10 mouse cellular contexts compared by ENCODE assay signal in genomic region chr10:95684782-95685555, GRCm38 (mm10). TPM values are rescaled to one million over a fixed set of nuclear protein-coding genes. Genes with fewer than 3 reads are reported as not detected.
DNase-seq lines count a peak whose midpoint lies in the region; ATAC-seq lines count a peak whose summit lies in the region.
"Had no signal": no experiment of that assay in that cellular context is flagged by ENCODE, and none has a peak within 500 bp of the region (broad histone marks: within the 10 kb centered on the region; RNA-seq: fewer than 3 reads in every experiment).

No protein-coding gene starts in this region.

- H3K27me3 ChIP-seq in hindbrain, embryonic 12.5 days: no peaks in the 10 kb centered on the region
- H3K27me3 ChIP-seq in midbrain, embryonic 16.5 days (ENCODE audit: control insufficient read depth, insufficient read depth, low read depth, low read length): no peaks in the 10 kb centered on the region

- H3K36me3 ChIP-seq in hindbrain, embryonic 12.5 days: no peaks in the 10 kb centered on the region
- H3K36me3 ChIP-seq in midbrain, embryonic 16.5 days (ENCODE audit: control insufficient read depth, insufficient read depth, low read length): no peaks in the 10 kb centered on the region

- no peak overlapping the region for H3K4me2 ChIP-seq in hindbrain, embryonic 12.5 days (replicated peaks)
- H3K4me2 ChIP-seq in midbrain, embryonic 16.5 days (ENCODE audit: low read length): peak overlapping the region; percentile 47

- H3K4me1 ChIP-seq in hindbrain, embryonic 12.5 days: peaks cover 12% of the 10 kb centered on the region
- peaks cover 15% of the 10 kb centered on the region for H3K4me1 ChIP-seq in midbrain, embryonic 16.5 days (ENCODE audit: control insufficient read depth, insufficient read depth, low read length)

- H3K27ac ChIP-seq in hindbrain, embryonic 12.5 days: no peak overlapping the region
- H3K27ac ChIP-seq in midbrain, embryonic 16.5 days (ENCODE audit: low read length): peak overlapping the region; percentile 80

- H3K4me3 ChIP-seq in hindbrain, embryonic 12.5 days: no peak overlapping the region
- H3K4me3 ChIP-seq in midbrain, embryonic 16.5 days (ENCODE audit: low read depth, low read length): no peak overlapping the region

- 29% methylated on average over 15 of the region's 15 CpGs for WGBS in hindbrain, embryonic 12.5 days
- WGBS in midbrain, embryonic 16.5 days: 15% methylated on average over 15 of the region's 15 CpGs

- no peak overlapping the region for H3K9ac ChIP-seq in hindbrain, embryonic 12.5 days
- H3K9ac ChIP-seq in midbrain, embryonic 16.5 days (ENCODE audit: low read depth, low read length): no peak overlapping the region

- H3K9me3 ChIP-seq in hindbrain, embryonic 12.5 days (replicated peaks): no peaks in the 10 kb centered on the region
- no peaks in the 10 kb centered on the region for H3K9me3 ChIP-seq in midbrain, embryonic 16.5 days (replicated peaks; ENCODE audit: control insufficient read depth, low read length, poor library complexity, severe bottlenecking)

- DNase-seq in R1 (ENCODE audit: low read depth, low spot score) (peak; percentile 98), adipocyte (ENCODE audit: low spot score) (no peak)
- DNase-seq in embryo, embryonic 11.5 days (ENCODE audit: low read depth, low spot score): peak; percentile 31
- no peak for DNase-seq in urinary bladder, postnatal 14 days (ENCODE audit: low spot score)
- DNase-seq in frontal cortex, postnatal 25 days (ENCODE audit: low spot score in 2 of 2): no peak
- DNase-seq: cerebellum, adult 9-11 months; lung, postnatal 10 days had no signal

- ATAC-seq in hindbrain, embryonic 12.5 days (ENCODE audit: low FRiP score): peak; percentile 66; the same call in 1 of the 2 replicates
- ATAC-seq in midbrain, embryonic 16.5 days: peak; percentile 90

RNA-seq across cellular contexts. Expression of gene Anapc15-ps, which starts 11.7 kb away (rescaled TPM):
- polyA plus RNA-seq in hindbrain, embryonic 12.5 days (2016; fragmentation: Nextera tagmentation; extraction: Ambion mirVana): not detected in 2 replicates
- polyA plus RNA-seq in midbrain, embryonic 16.5 days (2015; fragmentation: Nextera tagmentation; extraction: Ambion mirVana): not detected in 2 replicates
- polyA plus RNA-seq: heart, embryonic 14.5 days had no signal

Comparison
In these comparisons a context has a peak if more than half of its experiments do, and no peak if none do; other contexts are left out.
1. DNase-seq: peak in R1 (single experiment) and embryo, embryonic 11.5 days (single experiment); none in urinary bladder, postnatal 14 days (single experiment), adipocyte (single experiment) and frontal cortex, postnatal 25 days (0 of 2).